Comparison of ENCODE assay signal across 19 mouse cellular contexts in the genomic region with DNA sequence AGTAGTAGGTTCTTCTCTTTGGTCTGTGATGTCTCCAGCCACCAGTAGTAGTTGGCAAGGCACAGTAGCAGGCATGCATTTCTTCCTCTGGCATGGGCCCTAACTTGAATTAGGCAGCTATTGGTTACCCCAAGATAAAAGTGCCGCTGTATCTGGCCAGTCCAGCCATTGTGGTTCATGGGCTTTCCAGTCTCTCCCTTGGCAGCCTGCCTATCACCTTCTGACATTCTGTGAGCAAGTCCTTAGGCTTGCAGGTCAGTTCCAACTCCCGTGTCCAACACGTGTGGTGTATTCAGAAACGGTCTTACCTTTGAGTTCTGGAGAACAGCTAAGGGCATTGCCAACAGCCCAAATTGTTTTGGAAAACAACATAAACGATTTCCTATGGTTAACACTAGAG. TPM values are rescaled to one million over a fixed set of nuclear protein-coding genes. Genes with fewer than 3 reads are reported as not detected.
DNase-seq lines count a peak whose midpoint lies in the region; ATAC-seq and TF ChIP-seq lines count a peak whose summit lies in the region.
"Had no signal": no experiment of that assay in that cellular context is flagged by ENCODE, and none has a peak within 500 bp of the region (broad histone marks: within the 10 kb centered on the region; RNA-seq: fewer than 3 reads in every experiment).

No protein-coding gene starts in this region.

- no peak for TF ChIP-seq CTCF in heart, adult 2 months (IDR thresholded peaks at IDR 0.05)
- TF ChIP-seq CTCF in brain, embryonic 14.5 days (IDR thresholded peaks at IDR 0.05; ENCODE audit: borderline replicate concordance, extremely low read depth, insufficient read depth, insufficient read length) = no peak
- no peak for TF ChIP-seq CTCF in heart, postnatal 0 days (IDR thresholded peaks at IDR 0.05; ENCODE audit: low read depth)

- peak; percentile 39 to 71 for DNase-seq in heart, adult 2 months
- DNase-seq in heart, postnatal 25 days (ENCODE audit: low spot score) = no peak
- DNase-seq in brain, embryonic 14.5 days (ENCODE audit: low read depth) = peak; percentile 5
- peak; percentile 60 for DNase-seq in heart, postnatal 0 days (ENCODE audit: low spot score)
- DNase-seq in skeletal muscle tissue, adult 2 months (ENCODE audit: low read depth, low spot score) = peak; percentile 27
- DNase-seq in kidney, postnatal 10 days = no peak
- no peak for DNase-seq in lung, postnatal 14 days
- no peak for DNase-seq in frontal cortex, postnatal 25 days (ENCODE audit: low spot score in 2 of 2)
- DNase-seq: cerebellum, adult 2 months; gastrocnemius, adult 2 months; kidney, adult 8-10 months; lung, embryonic 14.5 days; right cerebral cortex, postnatal 25 days; thymus, postnatal 36 days had no signal

- H3K4me1 ChIP-seq in heart, adult 2 months (ENCODE audit: control insufficient read depth, insufficient read depth, low read length) = no peaks in the 10 kb centered on the region; the same call in 1 of the 2 replicates
- peaks cover 10% of the 10 kb centered on the region; the same call in 1 of the 2 replicates for H3K4me1 ChIP-seq in heart, postnatal 0 days (ENCODE audit: control insufficient read depth, insufficient read depth)

- H3K27ac ChIP-seq in heart, adult 2 months = no peak overlapping the region
- no peak overlapping the region for H3K27ac ChIP-seq in heart, postnatal 0 days (ENCODE audit: low read depth)
- H3K27ac ChIP-seq: embryonic facial prominence, embryonic 15.5 days; gastrocnemius, adult 2 months; left cerebral cortex, adult 2 months; neural tube, embryonic 13.5 days had no signal

- peak; percentile 52 for ATAC-seq in heart, postnatal 0 days (ENCODE audit: insufficient read depth, low read depth)
- ATAC-seq: forebrain, embryonic 14.5 days had no signal

- no peaks in the 10 kb centered on the region for H3K9me3 ChIP-seq in heart, postnatal 0 days (replicated peaks; ENCODE audit: control insufficient read depth, low read length)
- H3K9me3 ChIP-seq: embryonic facial prominence, embryonic 15.5 days; G1E; neural tube, embryonic 13.5 days had no signal

- TF ChIP-seq POLR2A in heart, adult 2 months (IDR thresholded peaks at IDR 0.05; ENCODE audit: insufficient read depth, low read depth, low read length) = no peak
- no peak for TF ChIP-seq POLR2A in brain, embryonic 14.5 days (IDR thresholded peaks at IDR 0.05; ENCODE audit: borderline replicate concordance, extremely low read depth, insufficient read depth, insufficient read length, poor library complexity, severe bottlenecking)

- H3K27me3 ChIP-seq in heart, adult 2 months (ENCODE audit: control insufficient read depth, insufficient read depth, low read length) = no peaks in the 10 kb centered on the region
- H3K27me3 ChIP-seq in heart, postnatal 0 days (ENCODE audit: control insufficient read depth, insufficient read depth, low read length) = no peaks in the 10 kb centered on the region

- WGBS in heart, adult 2 months = 26% methylated on average over 5 of the region's 5 CpGs
- WGBS in heart, postnatal 0 days = 20% methylated on average over 5 of the region's 5 CpGs

- no peak overlapping the region for H3K4me3 ChIP-seq in heart, adult 2 months
- no peak overlapping the region for H3K4me3 ChIP-seq in heart, postnatal 0 days (ENCODE audit: low read depth, low read length)
- H3K4me3 ChIP-seq: embryonic facial prominence, embryonic 15.5 days; gastrocnemius, adult 2 months; left cerebral cortex, adult 2 months; neural tube, embryonic 13.5 days had no signal

- no peak overlapping the region for H3K9ac ChIP-seq in heart, adult 2 months (ENCODE audit: low read depth, low read length)
- H3K9ac ChIP-seq in heart, postnatal 0 days (replicated peaks; ENCODE audit: low read depth, low read length) = no peak overlapping the region
- H3K9ac ChIP-seq: embryonic facial prominence, embryonic 15.5 days; lung, embryonic 14.5 days; neural tube, embryonic 13.5 days had no signal

- H3K36me3 ChIP-seq in heart, adult 2 months (ENCODE audit: control insufficient read depth, insufficient read depth, low read length) = no peaks in the 10 kb centered on the region
- no peaks in the 10 kb centered on the region for H3K36me3 ChIP-seq in heart, postnatal 0 days (replicated peaks; ENCODE audit: control insufficient read depth, insufficient read depth, low read length)
- H3K36me3 ChIP-seq: embryonic facial prominence, embryonic 15.5 days; G1E; neural tube, embryonic 13.5 days had no signal

- TF ChIP-seq EP300 in heart, adult 2 months (IDR thresholded peaks at IDR 0.05; ENCODE audit: insufficient read depth, low read depth, low read length) = 0 out of 2 replicates have a peak, but pooled peaks have one; percentile 53
- TF ChIP-seq EP300 in heart, postnatal 0 days (IDR thresholded peaks at IDR 0.05; ENCODE audit: low read depth) = peak; percentile 35; the same call in 1 of the 2 replicates

- intact Hi-C loops in heart, adult 2 months (cut with DNase I) = no loop called here
- intact Hi-C loops in heart, postnatal 25 days (cut with DNase I) = no loop called here

- no peak overlapping the region for H3K4me2 ChIP-seq in heart, postnatal 0 days (ENCODE audit: low read depth, low read length)
- H3K4me2 ChIP-seq: embryonic facial prominence, embryonic 15.5 days; lung, embryonic 14.5 days; neural tube, embryonic 13.5 days had no signal

- no peaks in the 10 kb centered on the region for H3K79me2 ChIP-seq in heart, adult 2 months (replicated peaks; ENCODE audit: control insufficient read depth, insufficient read depth, low read length)

RNA-seq across cellular contexts. Expression of gene Agtr1a, which starts 3.7 kb away (rescaled TPM):
- 10 to 100 TPM; 47.8 to 55.4 TPM for total RNA-seq in heart, adult 2 months (2021)
- polyA plus RNA-seq in heart, adult 2 months (2012; rRNA removed) = 50.6 and 69.4 TPM in 2 replicates
- total RNA-seq in heart, postnatal 25 days (2021) = 10 to 100 TPM; 43.4 to 44.6 TPM
- 1.3 and 2.0 TPM in 2 replicates for polyA plus RNA-seq in brain, embryonic 14.5 days (2012; rRNA removed)
- 23.5 and 58.4 TPM in 2 replicates for total RNA-seq in heart, postnatal 0 days (2014; rRNA removed; ENCODE audit: low replicate concordance)
- 25.9 and 33.1 TPM in 2 replicates for polyA plus RNA-seq in heart, postnatal 0 days (2015; fragmentation: Nextera tagmentation; extraction: Ambion mirVana)
- polyA plus RNA-seq: G1E had no signal

Comparison
In these comparisons a context has a peak if more than half of its experiments do, and no peak if none do; other contexts are left out.
1. DNase-seq: peak in heart, adult 2 months (2 of 2), brain, embryonic 14.5 days (single experiment), heart, postnatal 0 days (single experiment) and skeletal muscle tissue, adult 2 months (single experiment); none in heart, postnatal 25 days (single experiment), kidney, postnatal 10 days (single experiment), lung, postnatal 14 days (single experiment) and frontal cortex, postnatal 25 days (0 of 2).